Mouse (Mus musculus) left cerebral cortex, adult 8-10 months (tissue): ENCODE results near the gene Bcl3. TPM values are rescaled to one million over a fixed set of nuclear protein-coding genes. Genes with fewer than 3 reads are reported as not detected.

Experiments
- DNase-seq, 2 experiments: peaks; one replicate each; pipeline ENCODE4 v3.0.0; 2022; ENCODE audit warnings: low spot score in 2 of 2
- total RNA-seq, 4 experiments: library from RNA; stranded (reverse); gene quantifications; 2 replicates each; pipeline ENCODE4 v1.2.4; 2022

The Bcl3 gene
- total RNA-seq, 4 experiments from 2014 or later: 0.57 to 6.4 (median 2.9) TPM; not detected in 1

GRCm38 (mm10) chr7:19836843-19837242 is 14.3 kb upstream of the Bcl3 start:
- DNase-seq: no peak

- DNase-seq: no peak
These were observed 11.5 kb upstream of the Bcl3 start for GRCm38 (mm10) chr7:19834055-19834454.

- DNase-seq: no peak
These were observed 9.3 kb upstream of the Bcl3 start for GRCm38 (mm10) chr7:19831837-19832236.

- DNase-seq: no peak
These were observed 8.1 kb upstream of the Bcl3 start for GRCm38 (mm10) chr7:19830682-19831156.

- no peak for DNase-seq
These were observed 7.1 kb upstream of the Bcl3 start for GRCm38 (mm10) chr7:19829694-19830093.

GRCm38 (mm10) chr7:19826756-19827155 is 4.2 kb upstream of the Bcl3 start:
- DNase-seq: no peak

- DNase-seq: peak in 1 of 2 experiments; percentile 28
These were observed 1.8 kb upstream of the Bcl3 start for GRCm38 (mm10) chr7:19824182-19824973.

GRCm38 (mm10) chr7:19823256-19824181 is 949 bp upstream of the Bcl3 start:
- DNase-seq: no peak

- DNase-seq: no peak
These were observed 377 bp downstream of the Bcl3 start for GRCm38 (mm10) chr7:19822193-19822592.

- DNase-seq: no peak
These were observed 937 bp downstream of the Bcl3 start for GRCm38 (mm10) chr7:19821633-19822032.

GRCm38 (mm10) chr7:19820347-19821048 is 2.1 kb downstream of the Bcl3 start:
- DNase-seq: no peak

- DNase-seq: no peak
These were observed 3.7 kb downstream of the Bcl3 start for GRCm38 (mm10) chr7:19818875-19819274.

GRCm38 (mm10) chr7:19818440-19818839 is 4.1 kb downstream of the Bcl3 start:
- DNase-seq: no peak

GRCm38 (mm10) chr7:19817382-19818105 is 5.0 kb downstream of the Bcl3 start:
- peak in 1 of 2 experiments; percentile 22 for DNase-seq

GRCm38 (mm10) chr7:19816224-19816771 is 6.3 kb downstream of the Bcl3 start:
- peak in 1 of 2 experiments; percentile 42 for DNase-seq

GRCm38 (mm10) chr7:19815296-19816223 is 7.0 kb downstream of the Bcl3 start:
- no peak for DNase-seq

- DNase-seq: no peak
These were observed 8.9 kb downstream of the Bcl3 start for GRCm38 (mm10) chr7:19813579-19814122.

GRCm38 (mm10) chr7:19813161-19813560 is 9.4 kb downstream of the Bcl3 start:
- no peak for DNase-seq

- no peak for DNase-seq
These were observed 11.5 kb downstream of the Bcl3 start for GRCm38 (mm10) chr7:19811114-19811513.
